Mouse (Mus musculus) naive thymus-derived CD4-positive, alpha-beta T cell, adult 2 months (primary cell): ENCODE data around the gene Tmcc2.
"Not testable (repeated sequence)": the region's sequence is repeated elsewhere in the genome, so short reads cannot be mapped to it uniquely, and the experiment has no call there.

Source experiments
- DNase-seq: peaks from one replicate; pipeline ENCODE4 v3.0.0-alpha.2; 2011; ENCODE audit warnings: low read depth

Tmcc2 gene

DNA sequence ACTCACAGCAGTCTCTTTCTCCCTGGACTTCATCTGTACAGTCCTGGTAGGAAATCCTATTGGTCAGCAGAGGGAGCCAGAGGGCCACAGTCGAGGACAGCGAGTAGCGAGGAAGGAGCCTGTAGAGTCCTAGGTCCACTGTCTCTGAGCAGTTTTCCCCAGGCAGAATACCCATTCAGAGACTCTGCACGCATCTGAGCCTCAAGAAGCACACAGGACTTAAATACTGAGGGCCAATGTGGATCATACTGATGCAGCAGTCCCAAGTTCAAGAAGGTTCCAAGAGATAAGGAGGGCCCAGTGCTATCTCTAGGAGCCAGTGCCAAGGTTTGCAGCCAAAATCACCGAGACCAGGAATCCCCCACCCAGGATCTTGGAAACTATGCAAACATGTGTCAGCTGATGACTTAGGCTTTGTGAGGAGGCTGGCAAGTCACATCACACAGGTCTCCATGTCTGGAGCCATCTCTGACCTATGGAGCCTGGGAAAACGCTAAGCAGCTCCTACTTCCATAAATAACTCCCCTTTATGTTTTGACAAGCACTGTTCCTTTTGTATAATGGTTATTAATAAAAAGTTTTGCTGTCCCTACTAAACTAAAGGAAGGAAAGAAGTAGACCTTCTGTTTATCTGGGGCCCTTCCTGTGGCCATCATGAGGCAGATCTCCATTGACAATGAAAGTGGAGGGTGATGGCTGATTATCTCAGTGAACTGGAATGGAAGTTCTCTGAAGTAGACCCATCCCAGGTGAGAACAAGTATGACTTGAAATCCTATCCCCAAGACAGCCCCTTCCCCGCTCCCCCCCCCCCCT, 23.2 kb downstream of the Tmcc2 start:
- peak; percentile 72 for DNase-seq

DNA sequence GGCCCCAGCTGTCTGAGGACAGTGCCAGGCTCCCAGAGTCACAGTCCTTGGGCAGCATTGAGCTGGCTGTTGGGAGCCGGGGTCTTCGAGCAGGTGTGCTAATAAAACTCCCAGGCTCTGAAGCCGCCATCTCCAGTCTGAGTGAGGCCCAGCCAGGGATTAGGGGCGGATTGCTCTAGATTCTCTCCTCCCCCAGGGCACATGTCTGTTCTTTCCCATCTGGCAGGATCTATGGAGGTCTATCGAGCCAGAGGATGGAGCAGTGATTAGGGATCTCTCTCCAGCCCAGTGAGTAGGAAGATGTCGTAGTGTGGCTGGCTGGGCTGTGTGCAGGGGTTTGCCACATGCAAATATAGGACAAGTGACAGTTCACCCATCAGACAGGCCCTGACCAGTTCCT, 24.1 kb downstream of the Tmcc2 start:
- no peak for DNase-seq

DNA sequence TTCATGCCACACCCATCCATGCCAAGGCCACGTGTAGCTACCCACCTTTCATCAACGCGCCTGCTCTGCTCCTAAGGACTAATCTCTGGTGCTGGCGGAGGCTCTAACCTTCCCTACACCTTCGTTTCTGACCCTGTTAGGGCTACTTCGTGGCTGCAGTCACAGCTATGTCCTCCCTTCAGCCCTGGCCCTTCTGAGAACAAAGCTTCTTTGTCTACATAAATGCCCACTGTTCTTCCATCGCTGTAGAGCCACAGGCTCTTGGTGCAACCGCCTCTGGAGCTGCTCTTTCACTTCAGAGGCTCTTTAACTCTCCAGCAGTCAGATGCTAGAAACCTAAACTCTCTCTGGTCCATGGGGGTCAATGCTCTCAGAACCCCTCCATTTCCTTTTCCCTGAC, 24.8 kb downstream of the Tmcc2 start:
- DNase-seq: no peak

DNA sequence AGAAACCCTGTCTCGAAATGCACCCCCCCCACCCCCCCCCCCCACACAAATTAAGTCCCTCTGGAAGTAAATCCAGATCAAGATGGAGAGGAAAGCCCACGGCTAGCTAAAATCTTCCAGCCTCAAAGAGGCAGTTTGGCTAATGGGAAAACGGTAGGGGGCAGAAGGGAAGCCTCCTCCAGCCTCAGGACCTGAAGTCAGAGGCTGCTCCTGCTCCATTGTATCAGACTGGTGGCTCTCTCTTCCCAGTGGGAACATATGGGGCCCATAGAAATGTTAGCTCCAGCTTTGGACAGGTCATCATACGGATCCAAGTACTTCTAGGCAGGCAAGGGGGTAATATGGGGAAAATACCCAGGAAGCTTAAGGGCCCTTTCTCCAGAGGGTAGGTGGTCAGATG, 25.4 kb downstream of the Tmcc2 start:
- DNase-seq: no peak

DNA sequence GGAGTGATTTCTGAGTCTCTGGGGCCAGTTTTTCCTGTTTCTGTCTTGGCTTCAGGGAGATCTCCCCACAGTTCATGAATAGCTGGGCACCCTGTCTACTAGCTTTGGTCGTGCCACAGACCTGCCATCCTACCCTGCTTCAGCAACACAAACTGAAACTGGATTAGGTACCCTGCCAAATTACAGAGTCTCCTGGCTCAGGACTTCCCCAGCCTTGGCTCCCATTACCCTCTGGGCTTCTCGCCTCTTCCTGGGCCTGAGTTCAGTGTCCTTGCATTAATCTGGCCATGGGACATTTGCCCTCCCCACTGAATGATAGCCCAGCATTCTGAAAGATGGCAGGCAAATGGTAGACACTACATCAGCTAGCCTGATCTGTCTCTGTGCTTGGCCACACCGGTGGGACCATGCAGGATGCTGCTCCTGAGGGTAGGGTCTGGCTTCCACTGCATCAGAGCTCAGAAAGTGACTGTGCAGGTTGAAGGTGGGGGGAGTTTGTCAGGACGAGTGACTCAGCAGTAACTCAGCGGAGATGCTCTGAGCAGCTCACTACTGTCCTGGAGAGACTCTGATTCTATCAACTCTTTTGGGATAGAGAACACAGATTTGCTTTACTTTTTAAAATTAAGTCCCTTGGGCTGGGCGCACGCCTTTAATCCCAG, 26.1 kb downstream of the Tmcc2 start:
- no peak for DNase-seq

DNA sequence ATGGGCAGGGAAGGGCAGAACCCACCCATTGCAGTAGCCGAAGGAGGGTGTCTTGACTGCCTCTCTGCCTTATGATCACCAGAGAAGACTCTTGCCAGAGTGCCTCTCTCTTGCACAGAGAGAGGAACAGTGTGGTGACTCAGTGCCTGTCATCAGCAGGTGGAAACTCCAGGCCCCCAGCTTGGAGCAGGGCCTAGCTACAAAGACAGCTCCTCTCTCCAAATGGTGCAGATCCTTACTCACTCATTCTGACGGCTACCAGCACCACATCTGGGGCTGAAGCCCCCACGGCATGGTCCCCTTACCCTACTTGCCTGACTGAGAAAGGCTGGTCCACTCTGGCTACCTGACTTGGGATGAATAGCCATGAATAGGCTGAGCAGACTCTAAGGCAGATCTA, 26.7 kb downstream of the Tmcc2 start:
- DNase-seq: no peak

DNA sequence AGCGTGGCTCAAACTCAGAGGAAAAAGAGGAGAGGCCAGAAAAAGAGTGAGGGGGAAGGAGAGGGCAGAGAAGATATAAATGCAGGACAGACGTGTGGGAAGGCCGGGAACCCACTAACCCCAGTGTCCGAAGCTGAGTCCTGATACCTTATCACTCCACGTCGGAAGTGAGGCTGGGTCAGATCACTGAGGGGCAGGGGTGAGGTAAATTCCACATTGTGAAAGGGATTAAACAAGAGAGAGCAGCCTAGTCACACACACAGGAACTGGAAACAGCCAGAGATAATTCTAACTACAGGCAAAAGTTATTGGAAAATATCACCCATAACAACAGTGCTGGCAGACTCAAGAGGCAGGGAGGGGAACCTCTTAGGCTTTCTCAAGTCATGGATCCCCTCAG, 29.1 kb downstream of the Tmcc2 start:
- DNase-seq: no peak

DNA sequence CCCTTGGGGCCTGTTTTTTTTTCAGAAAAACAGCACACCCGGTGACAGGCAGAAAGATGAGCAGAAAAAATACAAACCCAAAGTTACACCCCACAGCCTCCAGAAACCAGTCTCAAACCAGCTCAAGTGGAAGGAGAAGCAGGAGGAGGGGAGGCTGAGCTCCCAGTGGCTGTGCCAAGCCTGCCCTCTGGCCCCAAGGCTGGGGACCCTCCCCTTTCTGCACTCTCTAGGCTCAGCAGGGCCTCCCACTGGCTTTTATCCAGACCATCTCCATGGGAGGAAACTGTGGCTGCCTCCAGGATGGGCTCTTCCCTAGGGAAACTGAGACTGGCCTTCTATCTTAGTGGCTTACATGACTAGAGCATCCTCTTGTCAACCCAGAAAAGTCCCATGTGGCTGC, 34.2 kb downstream of the Tmcc2 start:
- DNase-seq: no peak

DNA sequence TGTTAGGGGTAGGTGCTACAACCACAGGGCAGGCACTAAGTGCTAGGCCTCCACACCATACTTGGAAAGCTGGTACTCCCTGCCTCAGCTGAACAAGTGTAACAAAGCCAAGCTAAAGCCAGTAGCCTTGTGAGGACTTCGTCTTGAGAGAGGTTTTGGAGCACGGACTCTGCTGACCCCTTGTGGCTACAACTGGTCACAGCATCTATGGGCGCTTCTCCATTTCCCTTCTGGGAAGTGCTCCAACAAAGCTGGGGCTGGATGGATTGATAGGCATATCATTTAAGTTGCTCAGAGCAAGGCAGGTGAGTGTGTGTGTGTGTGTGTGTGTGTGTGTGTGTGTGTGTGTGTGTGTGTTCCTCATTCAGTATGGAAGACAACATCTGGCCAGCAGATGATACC, 35.2 kb downstream of the Tmcc2 start:
- peak; percentile 89 for DNase-seq

DNA sequence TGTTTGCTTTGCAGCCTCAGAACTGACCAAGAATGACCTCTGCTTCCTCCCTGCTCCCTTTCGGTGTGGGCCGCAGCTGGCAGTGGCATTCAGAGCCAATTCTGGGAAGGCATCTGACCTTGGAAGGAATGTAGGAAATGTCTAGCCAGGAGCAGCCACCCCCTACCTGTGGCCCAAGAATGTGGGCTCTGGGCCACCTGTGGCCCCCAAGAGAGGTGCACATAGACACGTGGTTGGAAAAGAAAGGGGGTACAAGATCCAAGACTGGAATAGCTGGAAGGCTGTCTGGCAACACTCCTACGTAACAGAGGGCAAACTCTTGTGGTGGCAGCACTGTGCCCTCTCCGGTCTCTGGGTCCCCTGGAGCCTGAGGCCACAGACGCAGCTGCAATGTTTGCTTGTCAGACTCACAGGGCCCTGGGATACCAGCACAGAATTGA, 35.9 kb downstream of the Tmcc2 start:
- no peak for DNase-seq

DNA sequence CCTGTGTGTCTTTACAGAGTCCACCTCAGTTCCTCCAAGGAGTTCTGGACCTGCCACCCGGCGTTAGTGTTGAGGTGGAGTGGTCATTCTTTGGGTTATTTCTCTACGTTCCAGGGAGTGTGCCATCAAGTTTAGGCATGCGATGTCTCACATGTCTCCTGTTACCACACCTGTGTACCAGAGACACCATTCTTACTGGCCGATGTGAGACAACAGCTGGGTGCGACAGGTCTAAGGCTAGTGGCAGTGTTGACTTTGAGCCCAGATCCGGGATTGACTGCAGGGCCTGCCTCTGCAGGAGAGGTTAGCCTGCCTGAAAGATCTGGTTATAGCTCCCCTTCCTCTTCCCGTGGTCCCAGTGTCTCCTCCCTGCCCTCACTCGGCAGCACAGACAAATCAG, 36.8 kb downstream of the Tmcc2 start:
- no peak for DNase-seq

DNA sequence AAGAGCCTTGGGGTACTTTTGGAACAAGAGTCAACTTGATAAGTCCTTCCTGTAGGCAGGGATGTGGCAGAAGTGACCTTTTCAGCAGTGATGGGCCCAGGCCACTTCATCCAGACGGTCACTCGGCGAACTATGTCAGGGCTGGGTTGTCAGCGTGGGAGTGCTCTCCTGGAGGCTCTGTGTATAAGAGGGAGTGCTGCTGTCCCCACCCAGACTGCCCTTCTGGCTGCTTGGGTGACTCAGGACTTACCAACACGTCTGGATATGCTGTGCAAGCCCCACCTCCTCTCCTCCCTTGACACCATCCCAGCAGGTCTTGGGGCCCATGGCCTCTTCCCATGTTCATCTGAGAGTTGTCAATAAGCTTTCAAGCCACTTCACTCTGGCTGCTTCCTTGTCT, 37.7 kb downstream of the Tmcc2 start:
- no peak for DNase-seq

DNA sequence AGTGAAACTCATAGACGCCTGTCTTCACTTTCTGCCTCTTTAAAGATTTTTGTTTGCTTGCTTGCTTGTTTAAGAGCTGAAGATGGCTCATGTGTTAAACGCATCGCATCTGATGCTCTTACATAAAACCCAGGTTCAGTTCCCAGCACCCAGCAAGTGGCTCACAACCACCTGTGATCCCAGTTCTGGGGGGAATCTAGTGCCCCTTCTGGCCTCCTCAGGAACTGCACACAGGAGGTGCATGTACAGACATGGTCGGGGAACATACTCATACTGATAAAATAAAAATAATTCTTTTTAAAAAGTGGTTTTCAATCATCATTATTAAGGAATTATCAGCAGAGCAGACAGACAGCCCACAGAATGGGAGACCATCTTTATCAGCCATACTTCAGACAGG, 40.0 kb downstream of the Tmcc2 start:
- DNase-seq: no peak

DNA sequence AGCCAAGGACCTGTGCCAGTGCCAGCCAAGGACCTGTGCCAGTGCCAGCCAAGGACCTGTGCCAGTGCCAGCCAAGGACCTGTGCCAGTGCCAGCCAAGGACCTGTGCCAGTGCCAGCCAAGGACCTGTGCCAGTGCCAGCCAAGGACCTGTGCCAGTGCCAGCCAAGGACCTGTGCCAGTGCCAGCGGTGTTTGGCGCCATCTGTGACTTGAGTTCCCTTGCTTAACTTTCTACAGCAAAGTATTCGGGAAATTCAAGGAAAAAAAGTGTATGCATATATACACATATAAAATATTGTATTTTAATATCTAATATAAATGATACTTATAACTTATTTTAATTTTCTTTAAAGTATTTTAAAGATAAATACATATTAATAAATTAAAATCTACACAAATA, 41.5 kb downstream of the Tmcc2 start:
- DNase-seq: not testable (repeated sequence)

DNA sequence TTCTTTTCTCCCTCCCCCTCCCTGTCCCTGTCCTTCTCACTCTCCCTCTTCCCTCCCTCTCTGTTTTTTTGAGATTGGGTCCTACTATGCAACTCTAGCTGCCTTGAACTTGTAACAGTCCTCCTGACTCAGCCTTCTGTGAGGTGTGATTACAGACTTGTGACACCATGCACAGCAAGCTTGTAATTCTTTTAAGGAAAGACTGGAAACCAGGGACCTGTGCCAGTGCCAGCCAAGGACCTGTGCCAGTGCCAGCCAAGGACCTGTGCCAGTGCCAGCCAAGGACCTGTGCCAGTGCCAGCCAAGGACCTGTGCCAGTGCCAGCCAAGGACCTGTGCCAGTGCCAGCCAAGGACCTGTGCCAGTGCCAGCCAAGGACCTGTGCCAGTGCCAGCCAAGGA, 42.0 kb downstream of the Tmcc2 start:
- DNase-seq: not testable (repeated sequence)

DNA sequence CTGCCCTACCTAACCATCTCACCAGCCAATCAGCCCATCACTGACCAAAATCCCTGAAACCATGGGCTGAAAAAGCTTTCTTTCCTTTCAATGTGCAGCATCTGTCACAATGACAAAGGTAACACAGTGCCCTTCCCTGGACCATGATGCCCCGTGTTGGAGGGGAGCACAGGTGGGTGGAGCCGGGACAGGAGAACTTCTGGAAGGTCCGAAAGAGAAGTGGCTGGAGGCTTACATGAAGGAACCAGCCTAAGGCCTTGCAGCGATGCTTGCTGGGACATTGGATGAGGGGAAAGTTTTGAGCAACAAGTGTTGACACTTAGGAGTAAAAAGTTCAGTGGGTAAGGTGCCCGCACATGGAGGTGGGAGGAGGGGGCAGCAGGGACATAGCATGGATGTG, 42.7 kb downstream of the Tmcc2 start:
- DNase-seq: no peak

DNA sequence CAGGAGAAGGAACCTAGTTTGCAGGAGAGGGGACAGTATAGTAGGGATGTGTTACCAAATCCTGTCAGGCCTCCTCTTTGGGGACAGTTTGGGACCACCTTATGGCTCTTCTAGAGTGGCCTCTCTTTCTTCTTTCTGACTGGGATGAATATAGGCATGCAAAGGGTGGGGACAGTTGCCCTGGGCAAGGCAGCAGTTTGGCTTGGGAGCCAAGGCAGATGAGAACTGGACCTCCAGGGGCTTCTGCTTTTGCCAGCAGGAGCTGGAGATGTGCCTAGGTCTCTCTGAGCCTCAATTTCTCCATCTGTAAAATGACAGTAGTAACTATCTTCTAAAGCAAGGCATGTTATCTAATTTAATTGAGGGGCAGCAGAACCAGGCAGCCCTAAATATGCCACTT, 44.1 kb downstream of the Tmcc2 start:
- DNase-seq: no peak

DNA sequence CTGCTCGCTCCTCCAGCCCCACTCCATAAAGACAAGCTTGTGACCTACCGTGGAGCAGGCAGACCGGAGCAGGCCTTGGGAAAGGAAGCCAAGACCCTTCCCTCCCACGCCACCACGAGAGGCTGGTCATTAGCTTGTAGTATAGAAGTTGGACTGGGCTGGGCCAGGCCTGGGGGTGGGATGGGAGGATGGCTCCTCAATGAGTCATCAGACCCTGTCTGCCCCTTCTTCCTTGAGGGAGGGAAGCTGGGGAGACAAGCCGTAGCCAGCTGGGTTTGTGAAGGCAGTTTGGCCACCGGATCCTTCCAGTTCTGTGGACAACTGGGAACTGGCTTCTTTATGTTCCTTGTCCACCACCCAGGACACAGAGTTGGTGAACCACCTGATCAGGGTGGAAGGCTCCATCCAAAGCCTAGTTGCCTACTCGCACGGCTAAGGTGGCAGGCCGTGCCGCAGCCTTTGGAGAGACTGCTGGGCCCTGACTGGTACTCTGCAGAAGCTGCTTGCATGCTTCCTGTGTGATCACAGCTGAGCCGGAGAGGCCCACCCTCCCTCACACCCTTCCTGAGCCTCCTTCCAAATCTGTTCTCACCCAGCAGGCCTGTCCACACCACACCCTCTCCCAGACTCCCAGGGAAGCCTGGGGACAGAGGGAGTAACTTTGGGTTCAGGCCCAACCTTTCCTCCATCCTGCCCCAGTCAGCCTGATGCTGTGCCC, 44.8 kb downstream of the Tmcc2 start:
- DNase-seq: no peak

DNA sequence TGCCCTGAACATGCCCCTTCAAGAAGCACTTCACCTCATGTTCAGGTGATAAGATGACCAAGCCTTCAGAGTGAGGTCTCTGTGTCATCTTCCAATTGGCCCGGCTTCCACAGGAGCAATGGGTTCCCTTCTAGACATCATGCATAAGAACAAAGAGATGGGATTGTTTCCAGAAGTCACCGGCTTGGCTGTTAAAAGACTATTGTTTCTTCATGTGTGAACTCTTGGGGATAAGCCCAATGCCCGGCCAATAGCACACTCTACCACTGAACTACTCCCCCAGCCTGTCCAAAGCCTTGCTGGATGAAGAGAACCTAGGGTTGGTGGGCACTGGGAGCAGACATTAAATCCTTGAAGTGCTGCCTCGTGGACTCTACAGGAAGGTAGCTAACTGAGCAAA, 45.6 kb downstream of the Tmcc2 start:
- no peak for DNase-seq

DNA sequence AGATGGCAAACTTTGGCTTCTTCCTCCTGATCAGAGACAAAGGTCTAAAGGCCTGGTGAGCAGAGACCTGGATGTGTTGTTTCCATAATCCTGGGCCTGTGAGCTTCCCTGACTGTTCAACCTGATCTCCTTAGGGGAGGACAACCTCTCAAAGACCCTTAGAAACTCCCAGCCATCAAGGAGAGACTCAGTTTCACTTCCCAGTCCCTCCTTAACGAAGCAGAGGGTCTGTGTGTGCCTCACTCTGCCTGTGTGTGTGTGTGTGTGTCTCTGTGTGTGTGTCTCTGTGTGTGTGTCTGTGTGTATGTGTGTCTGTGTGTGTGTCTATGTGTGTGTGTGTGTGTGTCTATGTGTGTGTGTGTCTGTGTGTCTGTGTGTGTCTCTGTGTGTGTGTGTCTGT, 47.4 kb downstream of the Tmcc2 start:
- no peak for DNase-seq

DNA sequence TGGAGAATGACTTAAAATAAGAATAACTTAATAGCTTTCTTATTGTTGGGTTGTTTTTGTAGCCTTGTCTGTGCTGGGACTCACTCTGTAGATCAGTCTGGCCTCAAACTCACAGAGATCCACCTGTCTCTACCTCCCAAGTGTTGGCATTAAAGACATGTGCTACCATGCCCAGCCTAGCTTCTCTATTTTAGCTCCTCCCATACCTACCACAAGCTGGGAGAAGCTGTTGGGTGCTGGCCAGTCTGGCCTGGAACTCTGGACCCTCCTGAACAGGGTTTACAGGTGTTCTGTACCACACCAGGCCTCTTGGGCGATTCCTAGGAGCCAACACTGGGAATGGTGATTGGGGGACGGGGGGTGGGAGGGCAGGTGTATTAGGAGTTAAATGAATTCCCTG, 47.9 kb downstream of the Tmcc2 start:
- no peak for DNase-seq

DNA sequence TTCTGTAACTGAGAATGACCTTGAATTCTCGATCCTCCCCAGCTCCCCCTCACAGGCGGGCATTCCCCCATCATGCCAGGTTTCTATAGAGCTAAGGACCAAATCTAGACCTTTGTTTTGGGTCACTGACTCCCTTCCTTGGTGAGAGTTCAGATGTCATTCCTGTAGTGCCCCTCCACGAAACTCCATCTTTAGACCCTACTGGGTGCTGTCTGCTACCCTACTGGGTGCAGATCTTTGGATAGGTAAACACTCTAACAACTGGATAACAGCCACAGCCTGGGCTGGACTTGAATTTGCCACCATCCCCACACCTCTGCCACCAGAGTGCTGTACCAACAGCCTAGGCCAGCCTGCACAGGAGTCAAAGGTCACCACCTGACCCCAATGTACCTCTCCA, 48.6 kb downstream of the Tmcc2 start:
- no peak for DNase-seq
